Mouse (Mus musculus) 3T3-L1 (cell line): ENCODE measurements around the gene Ubc.
A peak's percentile ranks its signal among the peaks of the same experiment; 100 is the strongest.
"Not testable (repeated sequence)": the region's sequence is repeated elsewhere in the genome, so short reads cannot be mapped to it uniquely, and the experiment has no call there.

Experiments used
- DNase-seq: peaks from one replicate; pipeline ENCODE4 v3.0.0-alpha.2; 2015; ENCODE audit warnings: low read depth, low spot score

Ubc gene

GRCm38 (mm10) chr5:125404903-125405545 lies 15.0 kb upstream of the Ubc start:
- DNase-seq = peak; percentile 91

GRCm38 (mm10) chr5:125404536-125404902 lies 14.5 kb upstream of the Ubc start:
- peak; percentile 84 for DNase-seq

GRCm38 (mm10) chr5:125403481-125404465 lies 13.8 kb upstream of the Ubc start:
- DNase-seq = peak; percentile 93

- no peak for DNase-seq
Measured at GRCm38 (mm10) chr5:125402991-125403390, 13.0 kb upstream of the Ubc start.

DNA sequence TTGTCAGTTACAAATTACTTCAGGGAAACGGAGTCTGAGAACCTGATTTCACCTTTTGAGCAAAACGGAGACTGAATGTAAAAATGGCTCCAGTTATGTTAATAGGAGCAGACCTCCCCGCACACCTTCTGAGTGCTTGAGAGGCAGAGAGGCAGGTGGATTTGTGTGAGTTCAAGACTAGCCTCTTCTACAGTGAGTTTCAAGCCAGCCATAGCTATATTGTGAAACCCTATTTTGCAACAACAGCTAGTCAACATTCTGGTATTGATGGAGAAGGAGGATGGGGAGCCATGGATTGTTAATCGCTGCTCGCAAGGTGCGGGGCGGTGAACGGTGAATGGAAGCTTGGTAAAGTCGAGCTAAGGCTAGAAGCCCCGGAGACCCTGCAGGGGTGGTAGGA lies 12.5 kb upstream of the Ubc start:
- DNase-seq = no peak

- DNase-seq = peak; percentile 75
Measured at GRCm38 (mm10) chr5:125400903-125401302, 10.9 kb upstream of the Ubc start.

DNA sequence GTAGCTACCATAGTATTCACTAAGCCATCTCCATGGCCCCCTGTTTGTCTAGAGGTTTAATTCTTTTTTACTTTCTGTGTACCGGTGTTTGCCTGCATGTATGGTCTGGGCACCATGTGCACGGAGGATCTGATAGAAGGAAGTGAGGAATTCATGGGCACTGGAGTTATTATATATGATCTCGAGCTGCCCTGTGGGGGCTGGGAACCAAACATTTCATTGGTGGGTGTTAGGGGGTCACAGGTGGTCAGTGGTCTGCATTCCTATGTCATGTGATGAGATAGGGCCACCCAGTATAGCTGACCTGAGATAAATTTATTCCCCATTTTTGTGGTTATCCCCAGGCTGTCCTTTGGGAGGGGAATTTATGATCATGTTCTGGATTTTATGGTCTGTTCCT lies 5.0 kb upstream of the Ubc start:
- DNase-seq = no peak

- peak; percentile 97 for DNase-seq
Measured at GRCm38 (mm10) chr5:125393622-125394603, 3.9 kb upstream of the Ubc start.

GRCm38 (mm10) chr5:125392977-125393621 lies 3.1 kb upstream of the Ubc start:
- peak; percentile 99 for DNase-seq

GRCm38 (mm10) chr5:125392618-125392976 lies 2.6 kb upstream of the Ubc start:
- no peak for DNase-seq

DNA sequence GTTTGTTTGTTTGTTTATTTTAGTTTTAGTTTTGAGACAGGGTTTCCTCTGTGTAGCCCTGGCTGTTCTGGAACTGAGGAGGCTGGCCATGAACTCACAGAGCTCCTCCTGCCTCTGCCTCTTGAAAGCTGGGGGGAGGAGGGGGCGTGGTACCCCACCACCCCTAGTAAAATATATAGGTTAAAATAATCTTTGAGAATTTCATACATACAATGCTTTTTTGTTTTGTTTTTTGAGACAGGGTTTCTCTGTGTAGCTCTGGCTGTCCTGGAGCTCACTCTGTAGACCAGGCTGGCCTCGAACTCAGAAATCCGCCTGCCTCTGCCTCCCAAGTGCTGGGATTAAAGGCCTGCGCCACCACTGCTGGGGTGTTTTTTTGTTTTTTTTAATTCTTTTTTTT lies 2.2 kb upstream of the Ubc start:
- DNase-seq = not testable (repeated sequence)

GRCm38 (mm10) chr5:125391609-125392008 lies 1.6 kb upstream of the Ubc start:
- DNase-seq = peak; percentile 98

DNA sequence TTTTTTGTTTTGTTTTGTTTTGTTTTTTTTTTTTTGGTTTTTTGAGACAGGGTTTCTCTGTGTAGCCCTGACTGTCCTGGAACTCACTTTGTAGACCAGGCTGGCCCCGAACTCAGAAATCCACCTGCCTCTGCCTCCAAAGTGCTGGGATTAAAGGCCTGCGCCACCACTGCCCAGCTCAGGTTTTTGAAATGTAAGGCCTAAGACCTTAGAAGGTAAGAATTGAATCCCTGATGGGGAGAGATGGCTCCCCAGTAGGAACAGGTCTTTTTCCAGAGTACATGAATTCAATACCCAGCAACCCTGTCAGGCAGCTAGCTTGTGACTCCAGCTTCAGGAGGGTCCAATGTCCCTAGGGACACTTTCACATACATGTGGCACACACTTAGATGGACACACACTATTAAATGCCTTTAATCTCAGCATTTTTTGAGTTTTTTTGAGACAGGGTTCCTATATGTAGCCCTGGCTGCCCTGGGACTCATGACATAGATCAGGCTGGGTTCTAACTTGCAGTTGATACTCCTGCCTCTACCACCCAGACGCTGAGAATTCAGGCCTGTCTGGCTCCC lies 990 bp upstream of the Ubc start:
- DNase-seq = peak; percentile 57

- peak; percentile 93 for DNase-seq
Measured at GRCm38 (mm10) chr5:125389131-125389578, 847 bp downstream of the Ubc start, which contains the start of gene Gm10382. Gene Gm10382, plus strand, starts transcription at chr5:125389322.

GRCm38 (mm10) chr5:125388358-125389092 lies 1.5 kb downstream of the Ubc start:
- DNase-seq = no peak

DNA sequence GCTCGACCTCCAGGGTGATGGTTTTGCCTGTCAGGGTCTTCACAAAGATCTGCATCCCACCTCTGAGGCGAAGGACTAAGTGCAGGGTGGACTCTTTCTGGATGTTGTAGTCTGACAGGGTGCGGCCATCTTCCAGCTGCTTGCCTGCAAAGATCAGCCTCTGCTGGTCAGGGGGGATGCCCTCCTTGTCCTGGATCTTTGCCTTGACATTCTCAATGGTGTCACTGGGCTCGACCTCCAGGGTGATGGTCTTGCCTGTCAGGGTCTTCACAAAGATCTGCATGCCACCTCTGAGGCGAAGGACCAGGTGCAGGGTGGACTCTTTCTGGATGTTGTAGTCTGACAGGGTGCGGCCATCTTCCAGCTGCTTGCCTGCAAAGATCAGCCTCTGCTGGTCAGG lies 2.7 kb downstream of the Ubc start:
- not testable (repeated sequence) for DNase-seq

- peak; percentile 74 for DNase-seq
Measured at GRCm38 (mm10) chr5:125385215-125385940, 4.6 kb downstream of the Ubc start.

DNA sequence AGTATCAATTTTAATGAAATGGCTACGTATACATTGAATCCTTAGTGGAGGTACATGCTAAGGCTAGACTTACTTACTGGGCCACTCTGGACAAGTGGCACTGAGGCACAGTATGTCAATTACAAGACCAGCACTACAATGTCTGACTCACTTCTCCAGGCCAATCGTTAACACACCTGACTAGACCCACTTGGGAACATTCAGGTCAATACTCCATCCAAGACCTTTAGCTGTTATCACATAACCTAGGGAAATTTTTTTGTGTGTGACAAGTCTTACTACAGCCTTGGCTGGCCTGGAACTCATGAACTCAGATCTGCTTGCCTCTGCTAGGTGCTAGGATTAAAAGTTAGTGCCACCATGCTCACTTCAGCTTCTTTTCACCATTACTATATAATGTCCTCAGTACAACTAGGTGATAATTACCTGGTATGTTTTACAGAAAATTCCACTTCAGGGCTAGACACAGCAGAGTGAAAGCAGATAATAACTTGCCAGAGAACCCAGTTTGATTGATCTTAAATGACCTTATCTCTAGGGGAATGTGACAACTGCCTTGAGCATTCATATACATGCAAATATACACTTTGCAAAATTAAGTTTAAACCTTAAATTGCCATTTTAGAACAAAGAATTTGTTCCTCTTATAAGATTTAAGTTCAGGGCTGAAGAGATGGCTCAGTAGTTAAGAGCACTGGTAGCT lies 5.3 kb downstream of the Ubc start:
- peak; percentile 70 for DNase-seq
